Mouse (Mus musculus): ENCODE data around the gene Dgka. TPM values are rescaled to one million over a fixed set of nuclear protein-coding genes. Genes with fewer than 3 reads are reported as not detected.

Gene Dgka
- polyA plus RNA-seq, 1 experiment = 13.2 TPM

- TF ChIP-seq POLR2A (IDR thresholded peaks at IDR 0.05; ENCODE audit: extremely low read depth, insufficient read depth, low read length) (no peak), CTCF (IDR thresholded peaks at IDR 0.05; ENCODE audit: extremely low read depth, insufficient read depth, low read length) (no peak)
- peak overlapping the region; percentile 45 for H3K4me3 ChIP-seq (ENCODE audit: insufficient read depth, low read length)
These were observed 49.2 kb downstream of the Dgka start for GRCm38 (mm10) chr10:128695411-128695991.

GRCm38 (mm10) chr10:128674469-128675008 is 70.1 kb downstream of the Dgka start:
- Histone ChIP-seq H3K4me1 (ENCODE audit: control insufficient read depth, insufficient read depth, low read length) (peaks cover 2% of the 10 kb centered on the region; the same call in 1 of the 2 replicates), H3K27ac (ENCODE audit: insufficient read depth, low read length) (peak overlapping the region; percentile 91), H3K4me3 (ENCODE audit: insufficient read depth, low read length) (peak overlapping the region; percentile 77)
- TF ChIP-seq CTCF (IDR thresholded peaks at IDR 0.05; ENCODE audit: extremely low read depth, insufficient read depth, low read length) = peak; percentile 45; the same call in 1 of the 2 replicates
- no peak for TF ChIP-seq POLR2A (IDR thresholded peaks at IDR 0.05; ENCODE audit: extremely low read depth, insufficient read depth, low read length)

More at GRCm38 (mm10) chr10:128695411-128695991, 49.2 kb downstream of the Dgka start:
- H3K27ac ChIP-seq (ENCODE audit: insufficient read depth, low read length) = peak overlapping the region; percentile 17
- no peaks in the 10 kb centered on the region; the same call in 1 of the 2 replicates for H3K4me1 ChIP-seq (ENCODE audit: control insufficient read depth, insufficient read depth, low read length)

- H3K4me3 ChIP-seq (ENCODE audit: insufficient read depth, low read length) = peak within 1 kb of the TSS; percentile 77
- no peak for TF ChIP-seq CTCF (IDR thresholded peaks at IDR 0.05; ENCODE audit: extremely low read depth, insufficient read depth, low read length)
- peak; percentile 50; the same call in 1 of the 2 replicates for TF ChIP-seq POLR2A (IDR thresholded peaks at IDR 0.05; ENCODE audit: extremely low read depth, insufficient read depth, low read length)
- peaks cover 2% of the 10 kb centered on the region; the same call in 1 of the 2 replicates for H3K4me1 ChIP-seq (ENCODE audit: control insufficient read depth, insufficient read depth, low read length)
- H3K27ac ChIP-seq (ENCODE audit: insufficient read depth, low read length) = peak within 1 kb of the TSS; percentile 91
These were observed 70.7 kb downstream of the Dgka start, which contains the start of gene Suox for GRCm38 (mm10) chr10:128673763-128674468. Gene Suox, minus strand, starts transcription at chr10:128674073.

GRCm38 (mm10) chr10:128671148-128671547 is 73.5 kb downstream of the Dgka start:
- peaks cover 2% of the 10 kb centered on the region; the same call in 1 of the 2 replicates for H3K4me1 ChIP-seq (ENCODE audit: control insufficient read depth, insufficient read depth, low read length)
- no peak overlapping the region for H3K4me3 ChIP-seq (ENCODE audit: insufficient read depth, low read length)
- TF ChIP-seq POLR2A (IDR thresholded peaks at IDR 0.05; ENCODE audit: extremely low read depth, insufficient read depth, low read length) (no peak), CTCF (IDR thresholded peaks at IDR 0.05; ENCODE audit: extremely low read depth, insufficient read depth, low read length) (no peak)

More at GRCm38 (mm10) chr10:128671148-128671547, 73.5 kb downstream of the Dgka start:
- no peak overlapping the region for H3K27ac ChIP-seq (ENCODE audit: insufficient read depth, low read length)

Other genes starting within 250 kb of the Dgka start
- gene Myl6b, start 246.2 kb downstream of the Dgka start, polyA plus RNA-seq (2012; rRNA removed) = 33.7 and 36.7 TPM in 2 replicates
- gene Esyt1, start 219.0 kb downstream of the Dgka start, polyA plus RNA-seq (2012; rRNA removed) = 11.6 and 12.0 TPM in 2 replicates
- 11.9 and 12.9 TPM in 2 replicates for gene Zc3h10, start 197.1 kb downstream of the Dgka start, polyA plus RNA-seq (2012; rRNA removed)
- gene Rpl41, start 195.6 kb downstream of the Dgka start, polyA plus RNA-seq (2012; rRNA removed) = 2,251 and 2,284 TPM in 2 replicates
- gene Pa2g4, start 178.9 kb downstream of the Dgka start, polyA plus RNA-seq (2012; rRNA removed) = 67.5 and 71.0 TPM in 2 replicates
- 7.6 and 9.1 TPM in 2 replicates for gene Erbb3, start 155.2 kb downstream of the Dgka start, polyA plus RNA-seq (2012; rRNA removed)
- 354 and 390 TPM in 2 replicates for gene Rps26, start 118.1 kb downstream of the Dgka start, polyA plus RNA-seq (2012; rRNA removed)
- 8.3 and 9.2 TPM in 2 replicates for gene Ikzf4, start 98.9 kb downstream of the Dgka start, polyA plus RNA-seq (2012; rRNA removed)
- gene Suox, start 70.8 kb downstream of the Dgka start, polyA plus RNA-seq (2012; rRNA removed) = 11.3 and 12.1 TPM in 2 replicates
- gene Rab5b, start 48.6 kb downstream of the Dgka start, polyA plus RNA-seq (2012; rRNA removed) = 120 and 125 TPM in 2 replicates
- gene Pmel, start 40.7 kb downstream of the Dgka start, polyA plus RNA-seq (2012; rRNA removed) = 0.61 and 0.66 TPM in 2 replicates
- gene Cdk2, start 39.8 kb downstream of the Dgka start, polyA plus RNA-seq (2012; rRNA removed) = 4.5 and 4.6 TPM in 2 replicates
- 39.4 and 41.1 TPM in 2 replicates for gene Pym1, start 3.0 kb upstream of the Dgka start, polyA plus RNA-seq (2012; rRNA removed)
- 0.38 and 0.57 TPM in 2 replicates for gene Mmp19, start 46.1 kb upstream of the Dgka start, polyA plus RNA-seq (2012; rRNA removed)
- gene Dnajc14, start 59.2 kb upstream of the Dgka start, polyA plus RNA-seq (2012; rRNA removed) = 23.0 and 23.9 TPM in 2 replicates
- 12.7 and 13.8 TPM in 2 replicates for gene Tmem198b, start 59.5 kb upstream of the Dgka start, polyA plus RNA-seq (2012; rRNA removed)
- gene Sarnp, start 72.5 kb upstream of the Dgka start, polyA plus RNA-seq (2012; rRNA removed) = 50.1 and 53.4 TPM in 2 replicates
- 18.3 and 20.3 TPM in 2 replicates for gene Ormdl2, start 76.8 kb upstream of the Dgka start, polyA plus RNA-seq (2012; rRNA removed)
- 7.2 TPM in 2 replicates for gene Gdf11, start 146.9 kb upstream of the Dgka start, polyA plus RNA-seq (2012; rRNA removed)
- gene Cd63, start 156.1 kb upstream of the Dgka start, polyA plus RNA-seq (2012; rRNA removed) = 76.2 and 79.5 TPM in 2 replicates
- gene Rdh5, start 178.0 kb upstream of the Dgka start, polyA plus RNA-seq (2012; rRNA removed) = 12.7 and 13.0 TPM in 2 replicates
- gene Bloc1s1, start 179.2 kb upstream of the Dgka start, polyA plus RNA-seq (2012; rRNA removed) = 221 and 224 TPM in 2 replicates
- gene Itga7, start 189.0 kb upstream of the Dgka start, polyA plus RNA-seq (2012; rRNA removed) = 24.3 and 24.9 TPM in 2 replicates
- gene Mettl7b, start 216.1 kb upstream of the Dgka start, polyA plus RNA-seq (2012; rRNA removed) = not detected in 2 replicates
- gene Olfr9, start 244.6 kb upstream of the Dgka start, polyA plus RNA-seq (2012; rRNA removed) = not detected in 2 replicates

Data from cortical plate, adult 2 months (tissue).